Mouse (Mus musculus) fat pad, adult 2 months (tissue): ENCODE measurements around the gene Ropn1l.

ENCODE experiments used
- DNase-seq: peaks from one replicate; pipeline ENCODE4 v3.0.0-alpha.2; 2011; ENCODE audit warnings: low read depth, low spot score; ENCODE audit errors: extremely low read depth

The Ropn1l gene

DNA sequence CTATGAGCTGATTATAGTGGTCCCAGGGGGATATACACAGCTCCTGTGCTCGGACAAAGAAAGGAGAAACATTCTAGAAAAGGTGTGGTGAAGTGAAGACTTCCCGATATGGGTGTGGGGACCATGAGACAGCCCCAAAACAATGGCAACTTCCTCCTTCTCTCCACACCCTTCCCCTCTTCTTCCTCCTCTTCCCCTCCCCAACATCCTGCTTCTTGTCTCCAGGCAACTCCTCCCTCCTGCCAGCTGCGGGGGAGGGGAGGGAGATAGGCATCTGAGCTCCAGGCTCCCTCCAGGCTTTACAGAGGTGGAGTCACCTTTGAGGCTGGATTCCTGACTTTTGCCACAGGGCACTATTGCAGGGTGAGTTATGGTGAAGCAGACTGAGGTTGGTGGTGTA is 40.6 kb downstream of the Ropn1l start:
- no peak for DNase-seq

DNA sequence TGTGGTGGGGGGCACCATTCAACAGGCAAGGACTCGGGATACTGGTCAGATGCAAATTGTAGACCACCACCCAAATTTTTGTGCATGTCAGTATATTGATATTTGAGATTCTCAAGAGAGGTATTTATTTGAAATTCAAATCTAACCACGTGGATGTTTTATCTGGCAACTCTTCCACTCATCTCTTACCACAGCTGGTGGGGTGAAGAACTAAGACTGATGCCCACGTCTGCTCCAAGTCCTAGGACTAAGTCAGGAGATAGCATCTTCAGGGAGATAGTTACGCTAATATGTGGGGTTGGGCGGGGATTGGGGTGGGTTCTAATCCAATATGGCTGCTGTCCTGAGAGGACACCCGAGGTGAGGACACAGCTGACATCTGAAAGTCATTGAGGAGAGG is 41.1 kb downstream of the Ropn1l start:
- DNase-seq, result no peak

DNA sequence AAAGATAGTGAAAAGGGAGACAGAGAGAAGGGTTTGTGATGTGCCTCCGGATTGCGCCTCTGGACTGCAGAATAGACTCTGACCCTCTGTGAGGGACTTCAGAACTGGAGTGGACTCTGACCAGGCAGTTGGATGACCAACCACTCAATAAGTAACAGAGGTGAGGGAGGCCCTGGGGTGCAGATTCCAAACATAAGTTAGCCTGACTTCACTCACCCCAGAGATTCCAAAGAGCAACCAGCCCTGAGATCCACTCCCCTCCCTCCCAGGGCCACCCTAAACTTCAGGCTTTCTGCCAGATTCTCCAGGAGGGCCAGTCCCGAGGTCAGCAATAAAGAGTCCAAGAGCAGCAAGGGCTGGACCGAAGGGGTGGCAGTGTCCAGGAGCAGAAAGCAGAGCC is 46.0 kb downstream of the Ropn1l start:
- no peak for DNase-seq

DNA sequence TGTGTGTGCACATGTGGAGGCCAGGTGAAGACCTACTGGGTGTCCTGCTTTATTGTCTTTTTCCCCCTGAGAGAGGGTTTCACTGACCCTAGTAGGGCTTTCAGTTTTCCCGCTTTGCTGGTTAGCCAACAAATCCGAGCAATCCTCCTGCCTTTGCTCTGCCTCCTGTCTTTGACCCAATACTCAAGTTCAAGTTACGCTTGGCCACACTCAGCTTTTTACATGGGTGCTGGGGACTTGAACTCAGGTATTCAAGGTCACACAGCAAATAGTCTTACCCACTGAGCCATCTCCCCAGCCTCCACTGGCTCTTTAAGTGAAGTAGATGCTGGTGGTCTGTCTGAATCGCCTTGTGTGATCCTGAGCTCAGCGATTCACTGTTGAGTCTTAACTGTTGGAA is 46.7 kb downstream of the Ropn1l start:
- DNase-seq, result no peak

DNA sequence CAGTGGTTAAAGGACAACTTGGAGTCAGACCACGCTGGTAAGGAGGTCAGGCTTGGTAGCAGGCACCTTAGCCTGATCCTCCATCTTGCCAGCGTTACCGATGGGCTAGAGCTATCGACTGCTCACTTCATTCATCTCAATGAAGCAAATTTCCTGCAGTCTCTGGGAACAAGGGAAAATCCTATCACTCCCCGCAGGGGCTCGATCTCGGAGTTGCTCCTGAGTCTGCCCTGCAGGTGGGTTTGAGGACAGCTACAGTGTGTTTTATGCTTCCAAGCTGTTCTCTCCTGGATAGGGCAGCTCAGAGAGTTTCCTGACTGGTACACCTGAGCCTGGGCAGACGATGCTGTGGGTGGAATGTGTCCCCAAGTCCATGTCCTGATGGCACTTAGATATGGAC is 49.2 kb downstream of the Ropn1l start:
- no peak for DNase-seq

DNA sequence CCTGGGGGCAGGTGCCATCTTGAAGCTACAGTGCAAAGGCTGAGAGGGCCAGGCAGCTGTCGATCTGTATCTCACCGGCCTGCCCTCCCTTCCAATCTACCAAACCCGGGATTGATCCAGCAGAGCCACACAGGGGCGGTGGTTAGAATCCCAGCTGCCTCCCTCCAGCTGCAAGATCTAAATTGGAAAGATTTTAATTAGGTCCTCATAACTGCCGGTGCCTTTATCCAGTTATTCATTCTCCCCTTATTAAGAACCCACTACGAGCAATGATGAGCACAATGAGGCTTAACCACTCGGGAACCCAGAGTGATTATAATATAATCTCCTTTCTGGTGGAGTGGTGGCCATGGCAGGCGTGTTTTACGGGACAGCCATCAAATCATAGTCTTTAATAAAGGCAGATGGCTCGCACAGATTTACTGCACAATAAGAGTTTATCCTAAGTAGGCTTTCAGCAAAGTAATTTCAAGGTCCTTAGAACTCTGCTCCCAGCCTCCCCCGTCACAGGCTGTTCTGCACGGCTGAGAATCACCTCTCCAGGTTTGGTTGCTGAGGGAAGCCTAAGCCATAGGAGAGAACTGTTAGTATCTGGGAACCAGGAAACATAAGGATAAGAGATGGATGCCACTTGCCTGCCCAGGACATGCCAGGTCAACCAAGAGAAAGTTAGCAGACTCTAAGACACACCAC is 51.2 kb downstream of the Ropn1l start:
- DNase-seq, result no peak

DNA sequence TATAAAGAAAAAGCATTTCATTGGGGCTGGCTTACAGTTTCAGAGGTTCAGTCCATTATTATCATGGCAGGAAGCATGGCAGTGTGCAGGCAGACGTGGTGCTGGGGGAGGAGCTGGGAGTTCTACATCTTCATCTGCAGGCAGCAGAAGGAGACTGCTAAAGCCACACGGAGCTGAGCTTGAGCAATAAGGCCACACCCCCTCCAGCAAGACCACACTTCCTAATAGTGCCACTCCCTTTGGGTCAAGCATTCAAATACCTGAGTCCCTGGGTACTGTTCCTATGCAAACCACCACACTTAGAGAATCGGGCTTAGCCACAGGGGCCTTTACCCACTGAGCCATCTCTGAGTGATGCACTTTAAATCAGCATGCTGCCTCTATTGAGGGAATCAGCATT is 52.6 kb downstream of the Ropn1l start:
- DNase-seq, result no peak

DNA sequence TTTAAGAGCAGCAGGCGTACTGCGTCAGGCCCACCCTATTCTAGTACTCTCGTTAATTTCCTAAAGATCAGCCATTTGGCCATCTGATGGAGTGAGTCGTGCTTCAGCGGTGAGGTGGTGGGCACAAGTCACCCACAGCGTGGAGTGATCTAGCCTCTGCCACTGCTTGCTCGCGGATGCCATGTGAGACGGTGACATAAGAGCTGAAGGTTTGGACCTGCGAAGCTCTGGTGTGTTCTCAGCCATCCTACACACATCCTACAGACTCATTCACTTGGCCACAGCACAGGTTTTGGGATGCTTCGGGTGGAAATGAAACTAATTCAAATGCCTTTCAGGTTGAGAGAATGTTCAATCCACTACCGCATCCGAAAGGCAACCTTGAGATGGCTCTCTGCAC is 54.8 kb downstream of the Ropn1l start:
- no peak for DNase-seq

DNA sequence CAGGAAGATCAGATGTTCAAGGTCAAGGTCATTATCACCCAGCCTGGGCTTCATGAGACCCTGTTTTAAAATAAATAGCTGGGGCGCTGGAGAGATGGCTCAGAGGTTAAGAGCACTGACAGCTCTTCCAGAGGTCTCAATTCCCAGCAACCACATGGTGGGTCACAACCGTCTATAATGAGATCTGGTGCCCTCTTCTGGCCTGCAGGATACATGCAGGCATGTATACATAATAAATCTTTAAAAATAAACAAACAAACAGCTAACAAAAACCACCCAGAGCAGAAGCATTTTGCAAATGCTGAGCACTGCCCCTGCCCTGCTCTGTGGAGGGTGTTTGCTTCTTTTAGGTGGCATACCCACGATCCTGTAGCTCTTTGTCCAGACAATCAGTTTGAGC is 56.2 kb downstream of the Ropn1l start:
- no peak for DNase-seq

DNA sequence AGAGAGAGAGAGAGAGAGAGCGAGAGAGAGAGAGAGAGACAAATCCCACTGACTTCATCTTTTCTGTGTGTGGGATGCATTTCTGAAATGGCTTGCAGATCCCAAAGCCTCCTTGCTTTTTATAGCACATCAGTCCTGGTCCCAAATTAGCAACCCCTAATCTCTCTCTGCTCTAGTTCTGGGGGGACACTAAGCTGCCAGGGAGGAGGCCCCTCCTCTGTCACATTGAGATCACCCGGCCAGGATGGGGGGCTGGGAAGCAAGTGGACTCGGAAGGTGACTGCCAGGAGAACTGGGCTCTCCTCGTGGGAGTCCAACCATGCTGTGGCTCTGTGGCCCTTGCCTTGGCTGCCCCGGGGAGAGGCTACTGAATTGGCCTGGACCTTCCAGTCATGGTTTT is 56.8 kb downstream of the Ropn1l start:
- no peak for DNase-seq

DNA sequence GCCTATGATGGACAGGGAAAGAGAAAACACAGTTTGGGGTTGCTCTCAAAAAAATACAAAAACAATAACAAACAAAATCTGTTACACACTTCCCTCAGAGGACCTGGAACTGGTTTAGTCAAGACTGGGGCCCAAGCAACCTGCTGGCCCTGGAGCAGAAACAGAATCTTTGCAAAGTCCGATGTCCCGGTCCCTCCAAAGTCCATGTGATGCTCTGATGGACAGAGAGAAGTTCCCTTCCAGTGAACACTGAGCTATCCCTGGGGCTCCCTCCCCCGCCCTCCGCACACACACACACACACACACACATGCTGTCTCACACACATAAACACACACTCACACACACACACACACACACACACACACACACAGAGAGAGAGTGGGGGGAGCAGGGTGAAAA is 57.6 kb downstream of the Ropn1l start:
- DNase-seq, result no peak

DNA sequence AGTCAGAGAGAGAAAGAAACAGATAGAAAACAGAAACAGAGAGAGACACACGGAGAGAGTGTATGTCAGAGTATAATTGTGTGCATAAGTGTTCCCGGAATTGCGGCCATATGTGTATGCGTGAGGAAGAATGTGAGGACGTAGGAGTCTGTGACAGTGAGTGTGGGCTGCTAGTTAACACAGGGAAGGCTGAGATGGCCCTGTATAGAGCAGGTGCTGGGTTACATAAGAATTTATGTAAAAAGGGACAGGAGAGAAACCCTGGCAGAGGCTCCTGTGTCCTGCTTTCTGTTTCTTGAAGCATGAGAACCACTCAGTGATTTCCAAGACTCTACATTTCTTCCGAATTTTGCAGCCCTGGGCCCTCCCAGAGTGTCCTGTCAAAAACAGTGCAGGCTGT is 60.1 kb downstream of the Ropn1l start:
- DNase-seq, result no peak

DNA sequence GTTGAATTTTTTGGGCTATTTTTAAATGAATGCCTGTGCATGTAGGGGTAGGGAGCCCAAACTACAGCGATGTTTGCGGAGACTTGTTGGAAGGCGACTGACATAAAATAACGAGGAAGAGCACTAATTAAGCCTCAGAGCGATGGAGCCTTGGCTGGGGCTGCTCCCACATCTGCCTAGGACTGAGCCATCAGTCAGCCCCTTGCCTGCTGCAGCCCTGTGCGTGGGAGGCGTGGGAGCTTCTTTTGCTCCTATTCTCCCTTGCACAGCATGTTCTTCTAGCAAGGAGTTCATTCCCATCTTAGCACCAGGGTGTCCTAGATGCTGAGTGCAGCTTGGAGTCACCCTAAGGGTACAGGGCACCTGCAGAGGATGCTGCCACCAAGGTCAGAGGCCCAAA is 60.8 kb downstream of the Ropn1l start:
- no peak for DNase-seq

DNA sequence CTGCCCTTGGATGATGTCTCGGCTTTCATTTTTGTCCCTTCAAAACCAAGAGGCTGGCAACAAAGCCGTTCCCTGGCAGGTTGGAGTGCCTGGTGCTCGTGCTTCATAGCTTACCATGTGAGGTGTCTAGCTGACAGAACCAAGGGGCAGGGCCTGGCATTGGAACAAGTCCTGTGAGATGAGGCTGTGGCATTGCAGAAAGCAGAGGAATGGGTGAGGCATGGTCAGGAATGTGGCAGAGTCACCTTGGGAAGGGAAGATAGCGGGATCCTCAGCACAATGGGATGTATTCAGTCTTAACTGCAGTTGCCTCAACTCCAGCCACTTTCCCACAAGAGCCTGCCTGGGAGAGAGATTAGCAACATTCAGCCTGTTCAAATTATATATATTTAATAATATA is 61.4 kb downstream of the Ropn1l start:
- no peak for DNase-seq
